In genomic region chr14:59759196-59759839, GRCm38 (mm10) we compare ENCODE assay signal across 10 mouse cellular contexts.
DNase-seq lines count a peak whose midpoint lies in the region; ATAC-seq and TF ChIP-seq lines count a peak whose summit lies in the region.
"Had no signal": no experiment of that assay in that cellular context is flagged by ENCODE, and none has a peak within 500 bp of the region (broad histone marks: within the 10 kb centered on the region; RNA-seq: fewer than 3 reads in every experiment).

No protein-coding gene starts in this region.

- peak; percentile 3 for DNase-seq in kidney, adult 11 months
- DNase-seq in embryonic facial prominence, embryonic 14.5 days (ENCODE audit: low spot score): peak; percentile 26
- peak; percentile 8 to 39 for DNase-seq in kidney, postnatal 25 days
- DNase-seq in midbrain, postnatal 0 days (ENCODE audit: low spot score): peak; percentile 46
- DNase-seq in lung, postnatal 10 days: no peak
- DNase-seq in urinary bladder, postnatal 10 days (ENCODE audit: low spot score): no peak
- DNase-seq: cerebellum, postnatal 10 days; lung, postnatal 4 days had no signal

- 67% methylated on average over 15 of the region's 15 CpGs for WGBS in kidney, embryonic 15.5 days
- 35% methylated on average over 15 of the region's 15 CpGs for WGBS in embryonic facial prominence, embryonic 14.5 days
- 55% methylated on average over 15 of the region's 15 CpGs for WGBS in midbrain, postnatal 0 days

- H3K9ac ChIP-seq in kidney, embryonic 15.5 days: no peak overlapping the region
- H3K9ac ChIP-seq in embryonic facial prominence, embryonic 14.5 days (ENCODE audit: low read depth, low read length): no peak overlapping the region
- H3K9ac ChIP-seq in midbrain, postnatal 0 days (replicated peaks; ENCODE audit: low read length, poor library complexity, severe bottlenecking): no peak overlapping the region

- H3K4me3 ChIP-seq in kidney, embryonic 15.5 days (replicated peaks): no peak overlapping the region
- no peak overlapping the region for H3K4me3 ChIP-seq in embryonic facial prominence, embryonic 14.5 days (ENCODE audit: low read depth, low read length)
- H3K4me3 ChIP-seq in midbrain, postnatal 0 days (ENCODE audit: low read depth, low read length): no peak overlapping the region

- ATAC-seq in kidney, embryonic 15.5 days (replicated peaks; ENCODE audit: low FRiP score): no peak
- peak; percentile 56 for ATAC-seq in embryonic facial prominence, embryonic 14.5 days (ENCODE audit: low read depth)
- no peak for ATAC-seq in midbrain, postnatal 0 days (ENCODE audit: low FRiP score)
- ATAC-seq in erythroblast, adult 5-6 weeks (replicated peaks; ENCODE audit: low FRiP score, poor library complexity, severe bottlenecking): no peak

- H3K27ac ChIP-seq in kidney, embryonic 15.5 days: no peak overlapping the region
- peak overlapping the region; percentile 57; the same call in 1 of the 2 replicates for H3K27ac ChIP-seq in embryonic facial prominence, embryonic 14.5 days (replicated peaks; ENCODE audit: low read depth, low read length)
- H3K27ac ChIP-seq in midbrain, postnatal 0 days (ENCODE audit: low read depth, low read length): no peak overlapping the region

- no peaks in the 10 kb centered on the region for H3K27me3 ChIP-seq in kidney, embryonic 15.5 days
- H3K27me3 ChIP-seq in embryonic facial prominence, embryonic 14.5 days (replicated peaks; ENCODE audit: control insufficient read depth, insufficient read depth, low read length): no peaks in the 10 kb centered on the region
- H3K27me3 ChIP-seq in midbrain, postnatal 0 days (ENCODE audit: insufficient read depth, low read length): no peaks in the 10 kb centered on the region

- no peak overlapping the region for H3K4me2 ChIP-seq in kidney, embryonic 15.5 days
- peak overlapping the region; percentile 34 for H3K4me2 ChIP-seq in embryonic facial prominence, embryonic 14.5 days (ENCODE audit: low read depth, low read length)
- H3K4me2 ChIP-seq in midbrain, postnatal 0 days (ENCODE audit: low read depth, low read length, poor library complexity, severe bottlenecking): no peak overlapping the region

- no peak for TF ChIP-seq CTCF in midbrain, postnatal 0 days (IDR thresholded peaks at IDR 0.05)

- H3K9me3 ChIP-seq in kidney, embryonic 15.5 days (replicated peaks): no peaks in the 10 kb centered on the region
- no peaks in the 10 kb centered on the region for H3K9me3 ChIP-seq in embryonic facial prominence, embryonic 14.5 days (ENCODE audit: control insufficient read depth, low read length)
- no peaks in the 10 kb centered on the region for H3K9me3 ChIP-seq in midbrain, postnatal 0 days (ENCODE audit: low read length)

- H3K36me3 ChIP-seq in kidney, embryonic 15.5 days: no peaks in the 10 kb centered on the region
- H3K36me3 ChIP-seq in embryonic facial prominence, embryonic 14.5 days (ENCODE audit: control insufficient read depth, insufficient read depth, low read length): no peaks in the 10 kb centered on the region
- no peaks in the 10 kb centered on the region for H3K36me3 ChIP-seq in midbrain, postnatal 0 days (ENCODE audit: insufficient read depth, low read length)

- H3K4me1 ChIP-seq in kidney, embryonic 15.5 days: peaks cover 14% of the 10 kb centered on the region
- peaks cover 22% of the 10 kb centered on the region for H3K4me1 ChIP-seq in embryonic facial prominence, embryonic 14.5 days (ENCODE audit: control insufficient read depth, insufficient read depth, low read length)
- peaks cover 2% of the 10 kb centered on the region; the same call in 1 of the 2 replicates for H3K4me1 ChIP-seq in midbrain, postnatal 0 days (ENCODE audit: insufficient read depth, low read length)

Comparison
In these comparisons a context has a peak if more than half of its experiments do, and no peak if none do; other contexts are left out.
1. DNase-seq: peak in kidney, adult 11 months (single experiment), embryonic facial prominence, embryonic 14.5 days (single experiment), kidney, postnatal 25 days (2 of 2) and midbrain, postnatal 0 days (single experiment); none in lung, postnatal 10 days (single experiment) and urinary bladder, postnatal 10 days (single experiment).